Mouse (Mus musculus): ENCODE measurements around the gene Ldlr.

GRCm38 (mm10) chr9:21709340-21709739, 13.9 kb upstream of the Ldlr start:
- no peak for TF ChIP-seq CTCF (IDR thresholded peaks at IDR 0.05; ENCODE audit: low read depth, low read length)
- no peak for TF ChIP-seq POLR2A (IDR thresholded peaks at IDR 0.05; ENCODE audit: borderline replicate concordance, low read depth, low read length)

Data from bone marrow macrophage, adult 2 months (primary cell).